Mouse (Mus musculus): Measurements from ENCODE around the gene Map1b.

GRCm38 (mm10) chr13:99499764-99500163, 16.6 kb downstream of the Map1b start:
- TF ChIP-seq ZNF384 (IDR thresholded peaks at IDR 0.05; ENCODE audit: low read depth, low read length) (no peak), CHD2 (IDR thresholded peaks at IDR 0.05; ENCODE audit: low read depth, low read length) (no peak), HCFC1 (IDR thresholded peaks at IDR 0.05; ENCODE audit: borderline replicate concordance, insufficient read depth, low read length) (no peak), ZC3H11A (IDR thresholded peaks at IDR 0.05; ENCODE audit: borderline replicate concordance, low read depth, low read length) (no peak), MAFK (IDR thresholded peaks at IDR 0.05; ENCODE audit: insufficient read depth, low read depth, low read length) (no peak)

All from ES-E14 (cell line).